Comparison of ENCODE assay signal across 4 mouse cellular contexts in genomic region chr4:129735485-129735884, GRCm38 (mm10). TPM values are rescaled to one million over a fixed set of nuclear protein-coding genes. Genes with fewer than 3 reads are reported as not detected.
DNase-seq lines count a peak whose midpoint lies in the region; ATAC-seq lines count a peak whose summit lies in the region.
"Not testable (repeated sequence)": the region's sequence is repeated elsewhere in the genome, so short reads cannot be mapped to it uniquely, and the experiment has no call there.

No protein-coding gene starts in this region.

- H3K4me2 ChIP-seq in embryonic facial prominence, embryonic 15.5 days (replicated peaks) = not testable (repeated sequence)

- not testable (repeated sequence) for ATAC-seq in embryonic facial prominence, embryonic 15.5 days (ENCODE audit: insufficient number of reproducible peaks, low FRiP score, low TSS enrichment, low read depth)

- H3K4me1 ChIP-seq in embryonic facial prominence, embryonic 15.5 days = peaks cover 13% of the 10 kb centered on the region

- H3K4me3 ChIP-seq in embryonic facial prominence, embryonic 15.5 days (replicated peaks) = not testable (repeated sequence)

- H3K27me3 ChIP-seq in embryonic facial prominence, embryonic 15.5 days = not testable (repeated sequence)

- not testable (repeated sequence) for H3K9ac ChIP-seq in embryonic facial prominence, embryonic 15.5 days

- H3K9me3 ChIP-seq in embryonic facial prominence, embryonic 15.5 days (replicated peaks) = not testable (repeated sequence)

- not testable (repeated sequence) for H3K36me3 ChIP-seq in embryonic facial prominence, embryonic 15.5 days

- H3K27ac ChIP-seq in embryonic facial prominence, embryonic 15.5 days (replicated peaks) = peak overlapping the region; percentile 34; the same call in 1 of the 2 replicates

- 91% methylated on average over 4 of the region's 4 CpGs for WGBS in embryonic facial prominence, embryonic 15.5 days

- DNase-seq in ES-CJ7 (ENCODE audit: low read depth, low spot score) (peak; percentile 33), R1 (ENCODE audit: low read depth, low spot score) (peak; percentile 58)
- peak; percentile 29 for DNase-seq in induced T-regulatory cell, adult 2 months (ENCODE audit: low read depth)

RNA-seq across cellular contexts. Expression of gene Khdrbs1, which starts 6.6 kb away (rescaled TPM):
- polyA plus RNA-seq in embryonic facial prominence, embryonic 15.5 days (2015; fragmentation: Nextera tagmentation; extraction: Ambion mirVana) = 98.8 and 99.1 TPM in 2 replicates

RNA-seq across cellular contexts. Expression of gene Tmem39b, which starts 38.8 kb away (rescaled TPM):
- 13.5 and 15.0 TPM in 2 replicates for polyA plus RNA-seq in embryonic facial prominence, embryonic 15.5 days (2015; fragmentation: Nextera tagmentation; extraction: Ambion mirVana)
